Mouse (Mus musculus): ENCODE data around the gene Dnm2.
"Not testable (repeated sequence)": the region's sequence is repeated elsewhere in the genome, so short reads cannot be mapped to it uniquely, and the experiment has no call there.

The Dnm2 gene

DNA sequence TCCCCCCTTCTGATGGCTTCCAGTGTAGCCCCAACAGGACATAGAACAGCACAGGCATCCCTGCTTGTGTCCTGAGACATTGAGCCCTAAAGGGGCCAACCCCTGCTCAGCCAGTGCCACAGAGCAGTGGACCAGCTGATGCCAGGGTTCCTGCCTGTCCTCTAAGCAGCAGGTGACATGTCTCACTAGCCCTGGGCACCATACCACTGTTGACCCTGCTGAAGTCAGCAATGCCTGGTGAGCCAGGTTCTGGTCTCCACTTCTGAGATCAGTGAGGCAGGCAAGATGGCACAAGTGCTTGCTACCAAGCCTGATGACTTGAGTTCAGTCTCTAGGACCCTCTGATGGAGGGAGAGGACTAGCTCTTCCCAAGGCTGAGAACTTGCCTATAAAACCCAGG is 81.1 kb downstream of the Dnm2 start:
- no peak for DNase-seq (ENCODE audit: low spot score)

DNA sequence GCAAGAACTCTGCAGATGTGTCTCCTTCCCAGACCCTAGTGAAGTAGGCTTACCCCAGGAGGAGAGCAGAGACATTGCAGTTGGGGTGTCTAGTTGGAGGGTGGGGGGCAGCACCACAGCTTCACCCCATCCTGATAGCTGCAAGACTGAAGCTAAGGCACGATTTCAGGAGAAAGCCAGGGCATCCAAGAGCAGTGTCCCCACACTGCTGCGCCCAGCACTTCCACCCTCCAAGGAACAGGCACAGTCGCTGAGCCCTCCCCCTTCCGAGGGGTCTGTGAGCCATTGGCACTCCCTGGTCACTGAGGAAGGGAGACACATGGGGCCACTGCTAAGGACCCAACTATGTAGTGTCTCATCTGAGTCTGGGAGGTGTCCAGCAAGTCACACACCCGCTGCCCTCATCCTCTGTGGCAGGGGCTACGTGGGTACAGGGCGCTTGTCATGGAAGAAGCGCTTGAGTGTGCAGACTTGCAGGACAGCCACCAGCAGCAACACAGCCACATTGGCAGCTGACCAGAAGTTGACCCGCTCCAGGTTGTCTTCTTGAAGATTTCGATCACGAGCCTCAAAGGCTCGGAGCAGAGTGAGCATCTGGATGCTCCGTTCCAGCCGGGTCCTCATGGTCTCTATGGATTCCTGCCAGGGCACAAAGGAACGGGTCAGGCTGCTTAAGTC is 83.2 kb downstream of the Dnm2 start:
- DNase-seq (ENCODE audit: low spot score), result no peak

- no peak for DNase-seq (ENCODE audit: low spot score)
These were observed 84.2 kb downstream of the Dnm2 start for GRCm38 (mm10) chr9:21508871-21509404.

DNA sequence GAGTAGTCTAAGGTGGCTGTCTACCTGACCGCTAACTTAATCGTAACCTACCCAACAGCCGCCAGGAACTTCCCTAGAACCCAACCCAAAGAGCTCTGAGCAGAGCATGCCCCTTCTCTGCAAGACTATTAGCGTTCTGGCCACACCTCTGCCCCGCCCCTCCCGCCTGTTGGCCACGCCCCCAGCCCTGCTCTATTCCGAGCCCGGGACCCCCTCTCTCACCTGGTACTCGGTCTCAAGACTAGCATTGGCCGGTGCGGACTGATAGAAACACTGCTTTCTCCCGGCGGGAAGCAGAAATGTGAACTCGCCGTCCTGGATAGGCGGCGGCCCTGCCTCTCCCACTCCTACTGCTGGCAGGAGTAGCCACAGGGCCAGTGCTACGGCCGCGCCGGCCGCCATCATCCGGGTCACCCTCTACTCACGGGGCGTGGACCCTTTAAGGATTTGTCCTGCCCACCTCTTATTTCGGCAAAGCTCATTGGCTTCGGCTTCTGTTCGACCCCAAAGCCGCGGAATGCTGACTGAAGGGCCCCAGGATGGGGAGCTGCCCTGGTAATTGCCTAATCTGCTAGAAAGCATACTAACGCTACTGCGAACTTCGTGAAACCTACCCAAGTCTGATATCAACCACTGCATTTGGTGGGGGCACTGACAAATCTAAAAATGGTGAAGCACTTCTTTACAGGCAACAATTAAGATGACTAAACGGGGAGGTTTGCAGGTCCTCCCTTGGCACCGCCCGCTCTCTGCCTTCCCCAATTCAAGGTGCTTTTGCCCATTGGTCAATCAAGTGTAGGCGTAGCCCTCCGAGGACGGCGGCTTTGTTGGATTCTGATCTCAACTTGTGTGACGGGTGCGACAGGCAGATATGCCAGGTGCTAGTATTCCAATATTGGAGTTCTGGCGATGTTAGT is 85.3 kb downstream of the Dnm2 start, which contains the start of gene Tmed1:
TSS of gene Tmed1 (minus strand) at position 481 of the 917 bp plus-strand sequence.
- DNase-seq (ENCODE audit: low spot score), result peak; percentile 89

GRCm38 (mm10) chr9:21510689-21511015 is 85.9 kb downstream of the Dnm2 start:
- DNase-seq (ENCODE audit: low spot score), result no peak

DNA sequence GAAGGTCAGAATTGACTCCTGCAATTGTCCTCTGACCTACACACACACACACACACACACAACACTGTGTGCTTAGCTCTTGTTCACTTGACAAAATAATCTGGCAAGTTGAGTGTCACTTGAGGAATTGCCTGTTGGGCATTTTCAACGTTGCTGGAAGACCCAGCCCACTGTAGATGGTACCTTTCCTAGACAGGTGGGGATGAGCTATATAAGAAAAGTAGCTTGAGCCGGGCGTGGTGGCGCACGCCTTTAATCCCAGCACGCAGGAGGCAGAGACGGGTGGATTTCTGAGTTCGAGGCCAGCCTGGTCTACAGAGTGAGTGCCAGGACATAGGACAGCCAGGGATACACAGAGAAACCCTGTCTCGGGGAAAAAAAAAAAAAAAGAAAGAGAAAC is 86.3 kb downstream of the Dnm2 start:
- no peak for DNase-seq (ENCODE audit: low spot score)

DNA sequence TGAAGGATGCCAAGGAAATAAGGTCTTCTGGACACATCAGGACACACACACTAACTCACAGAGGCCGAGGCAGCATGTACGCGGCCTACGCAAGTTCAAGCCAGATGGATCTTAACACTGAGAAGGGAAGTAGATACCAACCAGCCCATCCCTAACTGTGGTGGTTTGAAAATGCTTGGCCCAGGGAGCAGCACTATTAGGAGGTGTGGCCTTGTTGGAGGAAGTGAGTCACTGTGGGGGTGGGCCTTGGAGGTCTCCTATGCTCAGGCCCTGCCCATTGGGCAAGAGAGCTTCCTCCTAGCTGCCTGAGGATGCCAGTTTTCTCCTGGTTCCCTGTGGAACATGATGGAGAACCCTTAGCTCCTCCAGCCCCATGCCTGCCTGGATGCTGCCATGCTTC is 88.8 kb downstream of the Dnm2 start:
- DNase-seq (ENCODE audit: low spot score), result no peak

GRCm38 (mm10) chr9:21517947-21518495 is 93.3 kb downstream of the Dnm2 start:
- DNase-seq (ENCODE audit: low spot score), result no peak

- not testable (repeated sequence) for DNase-seq (ENCODE audit: low spot score)
These were observed 94.0 kb downstream of the Dnm2 start for GRCm38 (mm10) chr9:21518690-21519089.

- DNase-seq (ENCODE audit: low spot score), result peak; percentile 78
These were observed 100.6 kb downstream of the Dnm2 start for GRCm38 (mm10) chr9:21525142-21525936.

DNA sequence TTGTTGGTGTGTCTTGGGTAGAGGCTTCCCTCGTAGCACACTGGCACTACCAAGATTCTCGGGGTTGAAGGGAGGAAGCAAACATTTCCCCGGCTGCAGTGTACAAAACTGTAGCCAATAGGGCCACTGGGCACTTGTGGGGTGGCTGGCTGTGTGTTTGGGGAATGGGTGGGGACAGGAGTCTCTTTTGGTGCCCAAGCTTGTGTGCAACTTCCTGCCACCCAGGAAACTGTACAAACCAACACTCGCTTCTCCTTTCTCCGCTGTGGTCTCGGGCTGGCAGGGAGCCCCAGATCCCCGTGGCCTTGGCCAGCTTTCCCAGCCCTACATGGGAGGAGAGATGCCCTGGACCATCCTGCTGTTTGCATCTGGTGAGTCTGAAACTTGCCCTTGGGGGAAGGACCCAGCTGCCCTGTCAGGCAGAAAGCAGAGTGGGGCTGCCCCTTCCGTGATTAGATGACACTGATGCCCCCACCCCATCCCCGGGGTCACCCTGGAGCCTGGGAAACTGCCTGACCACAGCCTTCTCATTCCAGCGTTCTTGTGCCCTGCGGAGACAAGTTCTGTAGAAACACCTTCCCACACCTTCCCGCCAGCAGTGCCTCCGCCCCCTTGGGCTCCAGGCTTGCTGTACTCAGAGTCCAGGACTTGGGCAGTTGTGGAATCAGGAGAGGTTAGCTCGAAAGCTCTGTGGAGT is 101.4 kb downstream of the Dnm2 start, which contains the start of gene AB124611:
TSS of gene AB124611 (plus strand) at position 240 of the 697 bp plus-strand sequence.
- no peak for DNase-seq (ENCODE audit: low spot score)

DNA sequence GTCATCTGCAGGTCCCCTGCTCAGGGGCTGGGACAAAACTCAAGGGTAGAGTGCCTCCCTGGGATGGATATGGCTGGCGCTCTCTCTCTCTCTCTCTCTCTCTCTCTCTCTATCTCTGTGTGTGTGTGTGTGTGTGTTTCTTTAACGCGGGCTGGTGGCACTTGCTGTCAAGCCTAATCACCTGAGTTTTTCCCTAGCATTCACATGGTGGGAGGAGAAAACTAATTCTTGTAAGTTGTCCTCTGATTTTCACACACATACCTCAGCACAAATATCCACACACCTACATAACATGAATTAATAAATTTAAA is 101.9 kb downstream of the Dnm2 start:
- DNase-seq (ENCODE audit: low spot score), result no peak

DNA sequence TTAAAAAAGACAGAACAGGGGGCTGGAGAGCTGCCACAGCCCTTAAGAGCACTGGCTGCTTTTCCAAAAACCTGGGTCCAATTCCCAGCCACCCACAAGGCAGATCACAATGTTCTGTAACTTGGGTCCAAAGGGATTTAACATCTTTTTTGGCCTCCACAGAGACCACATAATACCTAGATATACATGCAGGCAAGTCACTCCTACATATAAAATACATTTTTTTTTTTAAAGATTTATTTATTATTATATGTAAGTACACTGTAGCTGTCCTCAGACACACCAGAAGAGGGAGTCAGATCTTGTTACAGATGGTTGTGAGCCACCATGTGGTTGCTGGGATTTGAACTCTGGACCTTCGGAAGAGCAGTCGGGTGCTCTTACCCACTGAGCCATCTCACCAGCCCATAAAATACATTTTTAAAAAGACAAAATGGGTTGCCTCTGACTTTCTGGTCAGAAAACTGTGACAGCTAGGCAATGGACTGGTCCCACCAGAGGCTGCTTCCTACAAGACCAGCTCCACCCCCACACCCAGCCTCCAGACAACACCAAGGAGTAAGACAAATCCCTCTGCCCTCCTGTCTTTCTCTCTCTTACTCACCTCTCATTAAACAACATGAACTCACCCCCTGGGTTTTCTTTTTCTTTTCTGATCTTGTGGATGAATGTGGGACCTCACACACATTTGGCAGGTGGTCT is 102.5 kb downstream of the Dnm2 start:
- no peak for DNase-seq (ENCODE audit: low spot score)

DNA sequence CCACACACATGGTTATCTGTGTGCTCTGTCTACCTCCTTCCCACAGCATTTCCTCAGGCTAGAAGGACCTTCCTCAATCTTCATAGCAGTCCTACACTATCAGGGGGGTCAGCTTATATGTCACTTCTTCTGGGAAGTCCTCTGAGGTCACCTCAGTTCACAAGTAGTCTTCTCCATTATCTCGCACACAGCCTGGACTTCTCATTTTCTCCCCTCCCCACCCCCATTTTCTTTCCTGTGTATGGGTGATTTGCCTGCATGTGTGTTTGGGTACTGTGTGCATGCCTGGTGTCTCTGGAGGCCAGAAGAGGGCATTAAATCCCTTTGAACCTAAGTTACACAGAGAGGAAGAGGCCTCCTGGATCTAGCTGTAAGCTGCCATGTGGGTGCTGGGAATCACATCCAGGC is 103.2 kb downstream of the Dnm2 start:
- DNase-seq (ENCODE audit: low spot score), result no peak

- no peak for DNase-seq (ENCODE audit: low spot score)
These were observed 111.8 kb downstream of the Dnm2 start for GRCm38 (mm10) chr9:21536501-21536900.

GRCm38 (mm10) chr9:21537009-21537408 is 112.3 kb downstream of the Dnm2 start:
- DNase-seq (ENCODE audit: low spot score), result no peak

- no peak for DNase-seq (ENCODE audit: low spot score)
These were observed 115.5 kb downstream of the Dnm2 start for GRCm38 (mm10) chr9:21539981-21540753.

DNA sequence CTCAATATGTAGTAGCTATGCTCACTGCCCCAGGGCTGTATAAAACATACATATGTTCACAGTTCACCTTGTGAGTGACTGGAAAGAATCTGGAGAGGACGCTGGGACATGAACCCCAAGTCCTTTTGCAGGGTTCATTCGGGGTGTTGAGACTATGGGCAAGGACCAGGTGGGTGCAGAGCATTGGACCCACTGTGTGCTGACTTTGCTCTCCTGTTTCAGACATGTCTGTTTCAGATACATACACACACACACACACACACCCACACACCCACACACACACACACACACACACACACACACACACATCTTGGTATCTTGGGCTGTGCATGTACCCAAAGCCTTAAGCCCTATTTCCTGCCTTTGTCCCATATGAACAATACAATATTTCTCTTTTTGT is 117.3 kb downstream of the Dnm2 start:
- DNase-seq (ENCODE audit: low spot score), result not testable (repeated sequence)

GRCm38 (mm10) chr9:21545351-21545915 is 120.7 kb downstream of the Dnm2 start:
- no peak for DNase-seq (ENCODE audit: low spot score)

All from testis, postnatal 14 days (tissue).